Mouse (Mus musculus): ENCODE results near the gene Rps21.

Rps21 gene

DNA sequence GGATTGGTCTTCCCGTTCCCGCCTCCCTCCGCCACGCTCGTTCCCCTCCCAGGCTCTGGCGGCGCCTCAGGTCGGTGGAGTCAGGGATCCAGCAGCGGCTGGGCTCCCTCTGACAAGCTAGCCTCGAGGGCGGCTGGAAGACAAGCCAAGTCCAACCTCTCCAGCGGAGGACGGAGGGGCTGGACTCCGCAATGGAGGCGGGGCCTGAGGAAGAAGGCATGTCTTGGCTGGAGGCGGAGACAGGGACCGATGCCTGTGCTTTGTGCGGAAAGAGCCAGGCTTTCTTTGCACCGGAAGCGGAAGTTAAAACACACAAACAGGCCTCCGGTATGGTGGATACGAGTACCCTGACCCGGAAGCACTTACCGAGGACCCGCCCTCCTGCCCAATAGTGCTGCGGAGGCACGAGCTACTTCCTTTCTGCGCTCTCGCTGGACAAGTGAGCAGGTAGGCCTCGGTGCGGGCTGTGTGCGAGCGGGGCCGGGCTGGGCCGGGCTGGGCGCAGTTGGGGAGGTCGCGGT is at the start of gene Rps21:
Gene Rps21, plus strand, starts transcription at position 377 of the 521 bp plus-strand sequence.
- DNase-seq (ENCODE audit: low spot score) = peak; percentile 100

DNA sequence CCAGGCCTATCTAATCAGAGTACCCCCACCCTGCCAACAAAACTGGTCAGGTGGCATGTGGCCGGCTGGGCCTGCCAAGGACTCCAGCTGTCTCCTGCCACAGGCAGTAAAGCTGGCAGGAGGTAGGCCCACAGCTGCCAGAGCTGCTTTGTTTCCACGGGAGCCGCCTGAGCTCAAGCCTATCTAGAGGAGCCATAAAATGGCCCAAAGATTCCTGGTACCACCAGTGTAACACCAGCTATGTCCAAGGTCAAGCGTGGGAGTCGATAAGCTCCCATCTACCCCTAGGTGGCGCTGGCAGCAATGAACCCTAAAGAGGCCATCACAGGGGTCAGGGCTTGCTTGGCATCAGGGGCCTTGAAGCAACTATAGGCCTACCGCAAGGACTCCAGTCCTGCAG is 49.3 kb upstream of the Rps21 start:
- peak; percentile 80 for DNase-seq (ENCODE audit: low spot score)

DNA sequence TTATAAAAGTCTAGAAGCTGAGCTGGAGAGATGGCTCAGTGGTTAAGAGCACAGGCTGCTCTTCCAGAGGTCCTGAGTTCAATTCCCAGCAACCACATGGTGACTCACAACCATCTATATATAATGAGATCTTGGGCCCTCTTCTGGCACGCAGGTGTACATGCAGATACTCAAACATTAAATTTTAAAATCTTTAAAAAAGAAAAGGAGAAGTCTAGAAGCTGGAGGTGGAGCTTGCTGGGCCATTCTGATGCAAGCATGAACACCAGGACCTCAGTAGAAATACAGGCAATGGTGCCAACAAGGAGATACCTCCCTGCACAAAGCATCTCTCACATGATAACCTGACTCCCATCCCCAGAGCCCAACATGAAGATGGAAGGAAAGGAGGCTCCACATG is 48.2 kb upstream of the Rps21 start:
- DNase-seq (ENCODE audit: low spot score) = no peak

DNA sequence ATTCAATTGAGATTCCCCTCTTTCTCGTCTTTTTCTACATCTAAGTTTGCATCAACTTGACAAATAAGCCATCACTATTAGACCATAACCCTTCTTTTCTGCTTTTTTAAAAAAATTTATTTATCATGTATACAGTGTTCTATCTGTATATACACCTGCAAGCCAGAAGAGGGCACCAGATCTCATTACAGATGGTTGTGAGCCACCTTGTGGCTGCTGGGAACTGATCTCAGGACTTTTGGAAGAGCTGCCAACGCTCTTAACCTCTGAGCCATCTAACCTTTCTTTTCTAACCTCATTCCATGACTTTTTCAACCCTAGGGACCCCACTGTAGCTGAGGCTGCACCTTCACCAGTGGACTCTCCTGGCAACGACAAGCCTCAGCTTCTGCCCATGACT is 44.9 kb upstream of the Rps21 start:
- DNase-seq (ENCODE audit: low spot score) = no peak

DNA sequence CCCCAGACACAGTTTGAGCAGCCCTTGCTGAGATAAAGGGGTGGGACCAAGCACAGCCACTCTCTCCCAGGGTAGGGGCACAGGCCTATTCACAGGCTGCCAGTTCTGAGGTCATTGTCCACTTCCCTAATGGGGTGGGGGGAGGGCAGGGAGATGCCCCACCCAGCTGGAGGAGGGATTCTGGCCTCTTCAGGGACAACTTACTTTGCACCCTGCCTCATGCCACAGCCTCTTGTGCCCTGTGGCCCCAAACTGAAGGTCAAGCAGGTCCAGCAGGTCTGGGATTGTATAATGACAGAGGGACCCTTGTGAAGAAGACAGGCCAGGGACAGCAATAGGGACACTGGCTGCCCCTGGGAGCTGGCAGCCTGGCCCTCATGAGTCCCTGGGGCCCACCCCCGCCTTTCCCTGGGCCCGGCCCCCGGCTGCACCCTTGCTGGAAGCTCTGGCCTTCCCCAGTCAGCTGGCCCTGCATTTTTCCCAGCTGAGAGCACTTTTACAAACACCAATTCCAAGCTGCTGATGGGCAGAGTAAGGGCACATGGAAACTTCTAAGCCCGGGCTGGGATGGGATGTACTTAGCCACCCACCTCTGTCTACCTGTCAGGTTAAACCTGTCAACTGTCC is 42.7 kb upstream of the Rps21 start:
- no peak for DNase-seq (ENCODE audit: low spot score)

DNA sequence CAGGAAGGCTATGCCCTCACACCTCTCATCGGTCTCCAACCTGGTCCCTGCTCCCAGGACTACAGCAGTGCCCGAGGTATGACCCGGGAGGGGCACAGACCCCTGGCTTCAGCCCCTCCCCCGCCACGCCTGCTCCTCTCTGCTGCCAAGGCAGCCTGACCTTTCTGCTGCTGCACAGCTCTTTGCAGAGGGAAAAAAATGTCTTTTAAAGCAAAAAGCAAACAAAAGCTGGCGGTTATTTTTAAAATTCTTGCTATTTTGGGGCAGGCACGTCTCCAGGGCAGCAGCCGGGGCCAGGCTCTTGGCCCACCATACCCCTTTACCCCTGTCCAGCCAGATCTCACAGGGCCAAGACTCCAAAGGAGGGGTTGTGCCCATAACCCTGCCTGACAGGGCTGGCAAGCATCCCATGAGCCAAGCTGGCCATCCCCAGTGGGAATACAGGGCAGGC is 42.1 kb upstream of the Rps21 start:
- no peak for DNase-seq (ENCODE audit: low spot score)

DNA sequence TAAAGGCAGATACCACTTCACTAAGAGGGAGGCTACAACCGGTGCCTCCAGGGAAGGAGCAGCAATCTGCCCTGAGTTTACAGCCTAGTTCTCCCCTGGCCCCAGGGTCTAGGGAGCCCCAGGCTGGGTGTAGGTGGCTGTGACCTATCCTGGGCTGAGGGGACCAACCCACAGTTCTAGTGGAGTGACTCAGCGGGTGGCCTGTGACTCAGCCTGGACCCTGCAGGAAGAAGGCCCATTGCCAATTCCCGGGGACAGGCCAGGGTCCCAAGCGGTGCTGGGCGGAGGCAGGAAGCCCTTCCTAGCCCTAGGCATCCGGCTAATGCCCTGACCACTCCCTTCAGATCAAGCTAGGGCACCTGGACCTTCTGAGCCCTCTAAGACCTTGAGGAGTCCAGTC is 41.2 kb upstream of the Rps21 start:
- DNase-seq (ENCODE audit: low spot score) = no peak

DNA sequence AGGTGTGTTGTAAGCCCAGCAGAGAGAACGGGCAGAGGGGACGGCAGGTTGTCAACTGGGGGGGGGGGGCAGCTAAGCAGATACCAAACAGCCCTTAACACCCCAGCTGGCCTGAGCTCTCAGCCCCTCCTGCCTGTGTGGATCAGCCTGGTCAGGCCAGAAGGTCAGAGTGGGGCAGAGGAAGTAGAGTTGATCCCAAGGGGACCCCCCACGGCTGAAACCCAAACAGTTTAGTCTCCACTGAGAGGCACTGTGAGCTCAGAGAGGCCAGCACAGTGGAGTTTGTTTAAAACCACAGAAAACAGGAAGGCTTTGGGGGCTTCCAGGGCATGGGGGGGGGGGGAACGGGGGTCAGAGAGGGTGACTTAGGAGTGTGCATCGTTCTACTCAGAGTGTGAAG is 40.3 kb upstream of the Rps21 start:
- DNase-seq (ENCODE audit: low spot score) = no peak

DNA sequence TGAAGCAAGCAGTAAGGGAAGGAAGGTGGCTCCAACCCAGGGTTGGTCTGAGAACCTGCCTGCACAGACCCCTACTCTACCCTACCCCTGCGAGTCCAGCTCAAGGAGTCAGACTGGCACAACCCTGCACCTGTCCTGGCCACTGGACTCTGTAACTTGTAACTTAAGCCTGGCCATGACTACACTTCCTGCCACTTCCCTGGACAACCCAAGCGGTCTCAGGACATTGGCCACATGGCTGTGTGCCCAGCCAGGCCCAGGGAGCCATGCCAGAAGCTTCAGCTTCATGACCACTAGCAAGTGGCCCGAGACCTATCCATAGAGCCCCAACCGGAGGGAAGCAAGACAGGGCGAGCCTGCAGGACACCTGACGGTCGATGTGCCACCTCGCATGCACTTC is 39.6 kb upstream of the Rps21 start:
- no peak for DNase-seq (ENCODE audit: low spot score)

DNA sequence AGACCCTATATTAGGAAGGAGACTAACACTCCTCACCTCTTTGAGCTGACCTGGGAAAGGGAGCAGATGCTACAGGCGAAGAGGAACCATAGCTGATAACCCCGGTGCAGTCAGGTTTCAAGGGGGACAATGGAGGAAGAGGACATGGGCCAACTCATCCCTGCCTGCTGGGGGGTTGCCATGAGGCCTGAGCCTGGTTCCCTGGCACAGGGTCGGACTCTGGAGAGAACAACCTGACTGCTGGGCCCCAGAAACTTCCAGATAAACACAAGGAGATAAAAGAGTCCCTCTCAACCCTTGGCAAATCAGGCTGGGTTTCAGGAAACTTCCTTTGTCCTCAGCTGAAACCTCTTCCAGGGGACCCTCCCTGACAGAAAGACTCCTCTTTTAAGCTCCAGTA is 38.9 kb upstream of the Rps21 start:
- DNase-seq (ENCODE audit: low spot score) = no peak

DNA sequence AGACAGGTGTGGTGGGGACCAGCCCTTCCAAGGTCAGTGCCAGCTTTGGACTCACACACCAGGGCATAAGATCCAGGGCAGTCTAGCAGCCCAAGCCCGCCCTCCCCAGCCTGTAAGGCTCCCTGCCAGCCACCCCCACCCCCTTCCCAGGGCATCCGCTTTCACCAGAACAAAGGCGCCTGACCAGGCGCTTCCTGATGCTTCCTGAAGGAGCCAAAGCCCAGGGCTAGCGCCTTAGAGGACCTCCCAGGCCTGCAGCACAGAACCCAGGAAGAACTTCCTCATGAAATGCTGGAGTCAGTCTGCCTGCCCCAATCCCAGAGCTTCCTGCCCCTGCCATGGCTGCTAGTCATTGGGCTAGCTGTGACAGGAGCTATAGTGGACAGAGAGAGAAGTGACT is 38.5 kb upstream of the Rps21 start:
- no peak for DNase-seq (ENCODE audit: low spot score)

DNA sequence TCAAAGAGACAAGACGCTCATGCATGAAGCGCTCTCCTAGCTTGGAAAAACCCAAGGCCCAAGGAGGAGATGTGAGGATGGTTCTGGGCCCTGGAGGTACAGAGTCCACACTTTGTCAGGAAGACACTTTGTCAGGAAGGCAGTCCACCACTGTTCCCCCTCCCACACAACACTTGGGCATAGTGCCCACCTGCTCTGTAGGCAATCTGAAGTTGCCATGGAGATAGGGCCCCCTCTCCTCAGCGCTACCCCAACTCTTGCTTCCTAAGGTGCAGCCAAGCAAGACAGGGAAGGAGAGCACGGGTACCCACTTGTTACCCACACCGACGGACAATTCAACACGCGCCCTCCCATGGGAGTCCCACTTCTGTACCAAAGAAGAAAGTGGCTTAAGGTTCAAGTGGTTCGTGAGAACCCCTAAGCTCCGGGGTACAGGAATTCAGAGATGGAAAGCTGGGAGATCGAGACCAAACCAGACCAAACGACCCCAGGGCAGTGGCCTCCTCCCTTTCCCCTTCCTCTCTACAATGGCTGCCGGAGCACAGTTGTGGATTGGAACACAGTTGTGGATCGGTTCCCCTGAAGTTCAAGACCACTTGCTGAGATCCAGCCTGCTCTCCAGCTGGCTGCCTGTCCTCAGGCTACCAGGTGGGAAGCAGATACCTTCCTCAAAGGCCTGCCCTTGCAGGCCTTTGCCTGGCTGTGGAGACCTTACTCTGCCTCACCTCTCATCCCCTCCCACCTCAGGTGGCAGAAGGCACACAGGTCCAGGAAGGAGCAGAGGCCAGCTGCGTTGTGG is 37.8 kb upstream of the Rps21 start:
- no peak for DNase-seq (ENCODE audit: low spot score)

DNA sequence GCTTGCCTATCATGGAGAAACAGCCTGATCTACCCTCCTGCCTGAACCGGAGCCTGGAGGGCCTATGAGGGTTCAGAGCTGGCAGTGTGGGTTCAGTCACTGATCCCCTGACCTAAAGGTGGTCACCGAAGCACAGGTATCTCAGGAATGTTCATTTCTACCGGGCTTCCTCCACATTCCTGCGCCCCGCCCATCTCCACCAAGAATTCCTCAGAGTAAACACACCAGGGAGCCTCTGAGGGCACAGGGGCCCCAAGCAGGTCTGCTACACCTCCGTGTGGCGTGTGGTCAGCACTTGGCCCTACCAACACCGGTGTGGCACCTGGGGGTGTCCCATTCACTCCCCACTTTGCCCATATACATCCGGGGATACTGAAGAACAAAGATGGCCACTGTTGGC is 37.0 kb upstream of the Rps21 start:
- DNase-seq (ENCODE audit: low spot score) = no peak

DNA sequence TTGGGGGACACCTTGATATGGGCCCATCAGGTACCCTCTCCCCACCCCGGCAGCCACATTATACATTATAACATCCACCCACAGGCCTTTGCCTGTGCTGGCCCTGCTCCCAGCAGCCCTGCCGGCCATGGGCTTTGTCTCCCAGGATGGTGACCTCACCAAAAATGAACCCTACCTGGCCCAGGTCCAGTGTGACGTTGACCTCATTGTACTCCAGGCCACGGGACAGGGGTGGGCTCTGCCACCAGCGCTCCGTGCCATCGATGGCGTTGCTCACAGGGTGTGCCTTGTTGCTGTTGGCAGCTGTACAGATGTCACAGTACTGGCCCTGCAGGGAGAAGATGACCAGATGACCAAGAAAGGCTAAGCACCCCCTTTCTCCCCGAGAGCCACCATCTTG is 36.1 kb upstream of the Rps21 start:
- no peak for DNase-seq (ENCODE audit: low spot score)

DNA sequence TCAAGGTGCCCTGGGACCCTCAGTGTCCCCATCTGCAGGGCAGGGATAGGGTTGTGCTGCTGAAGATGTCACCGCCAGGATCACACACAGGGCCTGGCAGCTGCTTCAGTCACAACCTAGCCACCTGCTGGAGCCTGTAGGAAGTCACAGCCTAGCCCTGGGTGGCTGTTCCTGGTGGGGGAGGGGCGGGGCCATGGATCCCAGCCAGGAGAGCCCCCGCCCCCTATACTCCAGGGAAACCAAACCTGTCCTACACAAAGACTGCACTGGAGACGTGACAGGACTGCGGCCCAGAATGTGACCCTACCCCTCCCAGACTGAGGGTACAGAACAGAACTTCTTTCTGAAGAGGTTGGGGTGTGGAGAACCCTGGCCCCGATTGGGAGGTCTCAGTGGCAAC is 34.9 kb upstream of the Rps21 start:
- DNase-seq (ENCODE audit: low spot score) = peak; percentile 54

DNA sequence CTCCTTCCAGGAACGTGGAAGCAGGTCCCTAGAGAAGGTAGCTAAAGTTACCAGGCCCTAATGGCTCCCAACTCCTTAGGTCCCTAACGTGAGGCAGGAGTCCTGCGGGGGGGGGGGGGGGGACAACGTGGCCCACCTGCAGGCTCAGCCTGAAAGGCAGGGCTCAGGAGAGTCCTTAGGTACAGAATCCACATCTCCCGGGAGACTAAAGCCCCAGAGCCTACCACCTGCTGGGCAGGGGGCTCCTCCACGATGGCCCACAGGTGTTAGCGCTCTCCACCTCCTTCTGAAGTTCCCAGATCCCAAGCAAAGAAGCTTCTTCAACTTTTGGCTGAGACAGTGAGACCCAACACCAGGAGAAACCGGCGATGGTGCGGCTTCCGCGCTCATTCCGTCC is 32.5 kb upstream of the Rps21 start:
- no peak for DNase-seq (ENCODE audit: low spot score)

DNA sequence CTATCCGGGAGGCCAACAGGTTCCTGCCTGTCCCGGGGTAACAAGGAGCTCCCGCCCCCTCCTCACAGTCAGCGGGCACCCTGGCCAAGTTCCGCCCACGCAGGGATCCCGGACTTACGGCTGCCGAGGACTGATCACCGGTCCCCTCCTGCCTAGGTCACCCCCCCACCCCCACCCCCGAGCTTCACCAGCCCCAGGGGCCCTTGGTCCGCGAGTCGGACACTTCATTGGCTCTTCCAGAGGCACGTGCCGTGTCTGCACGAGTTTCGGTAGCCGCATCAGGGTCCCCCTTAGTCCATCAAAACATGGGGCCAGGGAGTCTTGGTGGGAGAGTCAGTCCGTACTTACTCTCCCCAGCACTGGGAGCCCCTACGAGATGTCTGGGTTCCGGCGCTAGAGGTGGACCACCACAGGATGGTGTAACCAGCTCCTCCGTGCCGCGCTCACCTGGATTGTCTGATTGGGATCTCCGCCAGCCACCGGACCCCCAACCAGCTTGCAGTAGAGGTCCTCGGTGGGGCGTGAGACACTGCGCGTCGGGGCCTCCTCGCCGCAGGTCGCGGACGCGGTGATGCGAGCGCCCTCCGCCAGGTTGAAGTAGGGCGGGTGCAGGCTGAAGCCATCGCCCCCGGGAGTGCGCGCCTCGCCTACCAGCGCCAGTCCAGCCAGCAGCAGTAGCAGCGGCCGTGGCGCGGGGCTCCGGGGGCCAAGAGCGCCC is 32.0 kb upstream of the Rps21 start:
- peak; percentile 62 for DNase-seq (ENCODE audit: low spot score)

DNA sequence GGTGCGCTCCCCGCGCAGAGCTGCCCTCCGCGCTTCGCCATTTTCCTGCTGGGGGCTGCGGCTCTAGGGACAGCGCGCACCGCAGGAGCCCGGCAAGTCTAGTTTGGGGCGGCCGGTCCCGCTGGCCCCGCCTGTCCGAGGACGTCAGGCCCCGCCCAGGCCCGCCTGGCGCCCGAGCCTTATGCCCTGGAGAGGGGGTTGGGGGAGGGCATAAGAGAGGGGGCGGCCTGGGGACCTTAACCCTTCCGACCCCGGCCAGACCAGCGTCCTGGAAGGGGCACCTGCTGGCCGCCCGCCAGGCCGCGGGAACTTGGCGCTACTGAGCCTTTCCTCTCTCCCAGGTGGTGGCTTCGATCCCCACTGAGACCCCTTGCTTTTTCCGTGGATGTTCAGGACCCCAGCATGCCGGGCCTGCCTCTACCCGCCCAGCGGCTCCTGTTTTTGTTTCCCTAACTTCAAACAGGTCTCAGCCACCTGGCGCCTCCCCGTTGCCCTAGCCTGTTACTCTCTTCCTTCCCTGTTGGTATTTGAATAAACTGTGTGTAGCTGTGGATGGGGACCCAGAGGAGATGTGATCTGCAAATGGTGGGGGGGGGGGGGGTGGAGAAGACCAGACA is 31.3 kb upstream of the Rps21 start, which contains the start of gene Lama5:
Gene Lama5, minus strand, starts transcription at position 98 of the 617 bp plus-strand sequence.
- DNase-seq (ENCODE audit: low spot score) = peak; percentile 85

DNA sequence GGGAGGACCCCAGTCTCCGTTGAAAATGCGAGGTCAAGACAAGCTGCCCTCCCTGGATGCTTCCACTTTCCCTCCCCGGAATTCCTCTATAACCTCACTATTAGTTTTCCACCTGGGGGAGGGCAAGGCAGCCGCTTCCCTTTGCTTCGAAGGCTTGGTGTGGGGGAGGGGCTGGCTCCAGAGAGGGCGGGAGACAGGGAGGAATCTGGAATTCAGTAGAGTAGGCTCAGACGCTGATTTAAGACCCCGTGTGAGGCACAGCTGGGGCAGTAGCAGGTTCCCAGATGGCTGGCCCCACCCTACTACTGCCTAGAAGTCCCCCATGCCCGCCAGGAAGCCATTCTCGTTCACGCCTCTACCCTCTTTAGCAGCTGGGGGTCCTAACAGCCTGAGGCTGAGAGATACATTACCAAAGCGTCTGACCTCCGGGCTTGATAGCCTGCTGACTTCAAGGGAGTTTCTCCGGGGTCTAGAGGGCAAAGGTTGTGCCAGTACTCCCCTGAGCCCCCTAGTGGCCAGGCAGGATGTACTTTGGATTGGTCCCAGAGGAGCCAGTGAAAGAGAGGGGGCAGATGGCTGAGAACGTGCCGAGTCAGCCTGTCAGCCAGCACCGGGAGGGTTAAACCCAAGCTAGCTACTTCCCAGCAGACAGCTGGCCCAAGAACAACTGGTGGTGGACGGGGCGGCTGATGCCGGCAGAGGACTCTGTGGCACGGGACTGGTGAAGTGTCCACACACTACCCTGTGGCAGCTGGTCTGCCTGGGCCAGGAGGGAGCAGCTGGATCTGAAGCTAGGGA is 29.7 kb upstream of the Rps21 start:
- peak; percentile 88 for DNase-seq (ENCODE audit: low spot score)

DNA sequence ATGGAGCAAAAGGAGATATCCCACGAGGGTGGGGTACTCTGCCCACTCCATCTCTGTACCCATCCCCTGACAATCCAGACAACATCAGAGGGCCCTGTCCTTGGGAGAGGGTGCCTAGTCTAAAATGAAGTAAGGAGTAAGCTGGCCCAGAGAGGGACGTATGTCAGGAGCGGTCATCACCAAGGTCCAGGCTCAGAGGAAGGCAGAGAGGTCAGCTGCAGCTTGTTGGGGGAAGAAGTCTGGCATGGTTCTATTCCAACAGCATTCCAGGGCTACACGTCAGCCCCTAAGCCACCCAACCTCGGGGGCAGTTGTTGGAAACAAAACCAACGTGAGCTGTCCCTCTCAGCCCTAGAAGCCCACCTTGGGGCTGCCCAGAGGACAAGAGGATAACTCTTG is 29.1 kb upstream of the Rps21 start:
- DNase-seq (ENCODE audit: low spot score) = no peak

DNA sequence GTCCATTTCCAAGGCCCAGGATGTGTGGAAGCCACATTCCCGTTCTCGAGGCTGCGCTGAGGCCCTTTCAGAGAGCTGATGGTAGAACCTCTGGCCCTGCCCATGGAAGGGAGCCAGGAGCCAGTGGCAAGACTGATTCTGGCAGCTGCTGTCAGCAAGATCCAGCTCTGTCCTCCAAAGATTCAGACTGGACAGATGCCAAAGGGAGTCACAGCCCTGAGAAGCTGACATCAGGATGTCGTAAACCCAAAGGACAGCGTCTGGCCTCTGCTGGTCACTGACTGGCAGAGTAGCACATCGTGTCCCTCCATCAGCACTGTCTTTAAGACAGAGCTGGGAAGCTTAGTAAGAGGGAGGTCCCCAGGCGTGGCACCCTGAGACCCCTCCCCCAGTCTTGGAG is 28.6 kb upstream of the Rps21 start:
- no peak for DNase-seq (ENCODE audit: low spot score)

DNA sequence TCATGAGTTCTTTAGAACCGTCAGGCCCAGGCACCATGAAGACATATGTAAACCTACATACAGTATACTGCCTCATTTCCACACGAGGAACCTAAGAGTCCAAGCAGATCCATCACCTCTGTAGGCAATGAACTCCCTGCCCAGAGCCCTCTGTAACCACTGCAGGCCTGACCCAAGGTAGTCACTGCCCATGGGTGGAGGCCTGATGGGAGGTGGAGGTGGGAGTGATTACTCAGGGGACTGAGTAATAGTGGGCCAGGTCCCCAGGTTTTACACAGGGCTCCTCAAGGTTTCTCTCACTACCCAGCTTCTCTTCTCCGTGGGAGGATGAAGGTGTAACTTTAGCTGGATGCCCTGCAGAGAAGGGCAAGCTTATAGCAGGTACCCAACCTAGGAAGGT is 28.0 kb upstream of the Rps21 start:
- no peak for DNase-seq (ENCODE audit: low spot score)
